Mouse (Mus musculus) G1E (cell line): Measurements from ENCODE around the gene Entpd5.

Source experiments
- CTCF ChIP-seq: IDR thresholded peaks from 2 replicates; pipeline ENCODE4 v1.5.1; 2012; ENCODE audit warnings: low read depth, low read length, inconsistent platforms, mixed read lengths
- TAL1 ChIP-seq: conservative IDR thresholded peaks from 2 replicates; pipeline ENCODE4 v1.6.1; 2012; ENCODE audit warnings: low read depth, low read length, inconsistent platforms, mixed read lengths

GRCm38 (mm10) chr12:84382369-84382768 lies 26.5 kb downstream of the Entpd5 start:
- TF ChIP-seq CTCF (no peak), TAL1 (no peak)
